Mouse (Mus musculus): ENCODE results near the gene Gsta2. TPM values are rescaled to one million over a fixed set of nuclear protein-coding genes. Genes with fewer than 3 reads are reported as not detected.

Gsta2 gene
- polyA plus RNA-seq (2014; fragmentation: Nextera tagmentation; extraction: Ambion mirVana): not detected in 2 replicates

GRCm38 (mm10) chr9:78355611-78356010 is at the start of gene Gsta2:
Gene Gsta2 (minus strand): TSS chr9:78355788.
- H3K36me3 ChIP-seq (ENCODE audit: control insufficient read depth, insufficient read depth, low read length): no peaks in the 10 kb centered on the region
- DNase-seq (ENCODE audit: low spot score): no peak
- H3K27ac ChIP-seq (ENCODE audit: low read depth, low read length): no peak within 1 kb of the TSS
- ATAC-seq (ENCODE audit: low FRiP score): no peak
- no peak within 1 kb of the TSS for H3K9ac ChIP-seq (ENCODE audit: low read depth, low read length)
- H3K27me3 ChIP-seq (ENCODE audit: control insufficient read depth, insufficient read depth, low read length): no peaks in the 10 kb centered on the region
- H3K4me3 ChIP-seq (ENCODE audit: low read depth, low read length): no peak within 1 kb of the TSS
- no peaks in the 10 kb centered on the region for H3K9me3 ChIP-seq (ENCODE audit: control insufficient read depth, low read length)
- no peak within 1 kb of the TSS for H3K4me2 ChIP-seq (replicated peaks; ENCODE audit: low read depth, low read length)
- WGBS: 90% methylated on average over 8 of the region's 8 CpGs
- H3K4me1 ChIP-seq (replicated peaks; ENCODE audit: control insufficient read depth, insufficient read depth, low read length): no peaks in the 10 kb centered on the region

- no peak overlapping the region for H3K4me2 ChIP-seq (replicated peaks; ENCODE audit: low read depth, low read length)
- H3K27ac ChIP-seq (ENCODE audit: low read depth, low read length): no peak overlapping the region
- no peak for ATAC-seq (ENCODE audit: low FRiP score)
- no peak overlapping the region for H3K4me3 ChIP-seq (ENCODE audit: low read depth, low read length)
- H3K27me3 ChIP-seq (ENCODE audit: control insufficient read depth, insufficient read depth, low read length): peaks cover 8% of the 10 kb centered on the region
- H3K9me3 ChIP-seq (ENCODE audit: control insufficient read depth, low read length): no peaks in the 10 kb centered on the region
- H3K4me1 ChIP-seq (replicated peaks; ENCODE audit: control insufficient read depth, insufficient read depth, low read length): no peaks in the 10 kb centered on the region
- no peaks in the 10 kb centered on the region for H3K36me3 ChIP-seq (ENCODE audit: control insufficient read depth, insufficient read depth, low read length)
- no peak for DNase-seq (ENCODE audit: low spot score)
- 87% methylated on average over 7 of the region's 7 CpGs for WGBS
- H3K9ac ChIP-seq (ENCODE audit: low read depth, low read length): no peak overlapping the region
Measured at GRCm38 (mm10) chr9:78401596-78401995, 46.0 kb upstream of the Gsta2 start.

DNA sequence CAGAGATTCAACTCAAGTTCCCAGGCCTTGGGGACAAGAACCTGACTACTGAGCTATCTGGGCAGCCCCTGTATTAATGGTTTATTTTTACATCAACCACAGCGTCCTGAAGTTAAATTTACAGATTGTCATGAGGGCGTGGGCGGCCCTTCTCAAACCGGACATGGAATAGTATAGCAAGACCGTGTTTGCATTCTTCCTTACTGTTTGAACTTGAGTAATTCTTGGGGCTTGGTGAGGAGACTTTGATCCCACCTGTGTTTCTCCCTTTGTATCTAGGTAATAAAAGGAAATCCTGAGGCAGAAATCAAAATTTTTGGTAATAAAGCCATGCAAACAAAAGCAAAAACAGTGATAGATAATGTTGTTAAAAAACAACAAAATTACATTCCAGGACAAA is 45.0 kb upstream of the Gsta2 start:
- Histone ChIP-seq H3K27me3 (ENCODE audit: control insufficient read depth, insufficient read depth, low read length) (peaks cover 18% of the 10 kb centered on the region), H3K4me2 (replicated peaks; ENCODE audit: low read depth, low read length) (no peak overlapping the region), H3K27ac (ENCODE audit: low read depth, low read length) (no peak overlapping the region), H3K4me1 (replicated peaks; ENCODE audit: control insufficient read depth, insufficient read depth, low read length) (0 out of 2 replicates have a peak, but pooled peaks cover 2% of the 10 kb centered on the region), H3K36me3 (ENCODE audit: control insufficient read depth, insufficient read depth, low read length) (no peaks in the 10 kb centered on the region), H3K9ac (ENCODE audit: low read depth, low read length) (no peak overlapping the region), H3K4me3 (ENCODE audit: low read depth, low read length) (no peak overlapping the region), H3K9me3 (ENCODE audit: control insufficient read depth, low read length) (no peaks in the 10 kb centered on the region)
- WGBS: 93% methylated on average over 5 of the region's 5 CpGs
- DNase-seq (ENCODE audit: low spot score): no peak
- no peak for ATAC-seq (ENCODE audit: low FRiP score)

DNA sequence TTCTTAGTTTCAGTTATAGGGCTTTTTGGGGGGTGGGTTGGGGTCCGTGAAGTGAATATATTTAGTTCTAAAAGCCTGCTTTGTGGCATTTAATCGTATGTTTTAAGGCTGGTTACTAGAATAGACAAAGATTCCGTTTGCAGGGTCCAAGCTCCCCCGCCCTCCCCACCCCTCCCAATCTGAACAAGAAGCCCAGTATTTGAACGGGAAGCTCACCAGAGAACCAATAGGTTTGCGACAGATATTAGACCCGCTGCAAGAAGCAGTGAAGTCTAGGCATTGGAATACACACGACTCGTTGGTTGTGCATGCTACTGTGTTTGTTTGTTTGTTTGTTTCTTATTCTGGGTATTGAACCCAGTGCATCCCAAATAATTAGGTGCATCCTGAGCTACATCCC is 40.9 kb upstream of the Gsta2 start:
- no peak for ATAC-seq (ENCODE audit: low FRiP score)
- Histone ChIP-seq H3K4me1 (replicated peaks; ENCODE audit: control insufficient read depth, insufficient read depth, low read length) (0 out of 2 replicates have a peak, but pooled peaks cover 2% of the 10 kb centered on the region), H3K36me3 (ENCODE audit: control insufficient read depth, insufficient read depth, low read length) (no peaks in the 10 kb centered on the region), H3K4me3 (ENCODE audit: low read depth, low read length) (no peak overlapping the region), H3K9ac (ENCODE audit: low read depth, low read length) (no peak overlapping the region), H3K27me3 (ENCODE audit: control insufficient read depth, insufficient read depth, low read length) (peaks cover 35% of the 10 kb centered on the region), H3K4me2 (replicated peaks; ENCODE audit: low read depth, low read length) (no peak overlapping the region), H3K27ac (ENCODE audit: low read depth, low read length) (no peak overlapping the region), H3K9me3 (ENCODE audit: control insufficient read depth, low read length) (no peaks in the 10 kb centered on the region)
- no peak for DNase-seq (ENCODE audit: low spot score)
- WGBS: 67% methylated on average over 9 of the region's 9 CpGs

GRCm38 (mm10) chr9:78395630-78396351 is 40.2 kb upstream of the Gsta2 start, which contains the start of gene Ddx43:
Gene Ddx43 (plus strand): TSS chr9:78395777.
- H3K9ac ChIP-seq (ENCODE audit: low read depth, low read length): no peak within 1 kb of the TSS
- H3K4me1 ChIP-seq (replicated peaks; ENCODE audit: control insufficient read depth, insufficient read depth, low read length): 0 out of 2 replicates have a peak, but pooled peaks cover 2% of the 10 kb centered on the region
- H3K4me2 ChIP-seq (replicated peaks; ENCODE audit: low read depth, low read length): peak within 1 kb of the TSS; percentile 37
- ATAC-seq (ENCODE audit: low FRiP score) (peak; percentile 98), DNase-seq (ENCODE audit: low spot score) (peak; percentile 85)
- no peaks in the 10 kb centered on the region for H3K9me3 ChIP-seq (ENCODE audit: control insufficient read depth, low read length)
- 3% methylated on average over 74 of the region's 93 CpGs for WGBS
- no peaks in the 10 kb centered on the region for H3K36me3 ChIP-seq (ENCODE audit: control insufficient read depth, insufficient read depth, low read length)
- H3K27me3 ChIP-seq (ENCODE audit: control insufficient read depth, insufficient read depth, low read length): peaks cover 35% of the 10 kb centered on the region
- H3K4me3 ChIP-seq (ENCODE audit: low read depth, low read length): peak within 1 kb of the TSS; percentile 17
- H3K27ac ChIP-seq (ENCODE audit: low read depth, low read length): no peak within 1 kb of the TSS

DNA sequence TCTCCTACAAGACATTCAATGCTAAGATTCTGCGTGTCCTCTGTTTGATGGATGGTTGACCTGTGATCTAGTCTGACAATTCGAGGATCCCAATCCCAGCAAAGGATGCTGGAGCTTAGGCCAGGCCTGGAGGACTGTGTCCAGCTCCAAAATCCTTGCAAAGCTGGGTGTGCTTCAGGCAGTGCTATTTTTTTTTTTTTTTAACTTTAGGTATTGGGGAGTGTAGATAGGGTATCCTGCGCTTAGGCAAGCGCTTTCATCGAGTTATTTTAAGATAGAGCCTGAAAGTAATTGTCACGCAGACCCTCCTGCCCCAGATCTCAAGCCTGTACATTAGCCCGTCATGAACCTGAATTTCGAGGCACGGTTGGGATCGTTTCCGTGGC is 39.6 kb upstream of the Gsta2 start:
- H3K27ac ChIP-seq (ENCODE audit: low read depth, low read length): no peak overlapping the region
- H3K4me1 ChIP-seq (replicated peaks; ENCODE audit: control insufficient read depth, insufficient read depth, low read length): 0 out of 2 replicates have a peak, but pooled peaks cover 2% of the 10 kb centered on the region
- peak overlapping the region; percentile 17 for H3K4me3 ChIP-seq (ENCODE audit: low read depth, low read length)
- WGBS: 39% methylated on average over 11 of the region's 11 CpGs
- ATAC-seq (ENCODE audit: low FRiP score): no peak
- H3K9me3 ChIP-seq (ENCODE audit: control insufficient read depth, low read length): no peaks in the 10 kb centered on the region
- H3K9ac ChIP-seq (ENCODE audit: low read depth, low read length): no peak overlapping the region
- H3K4me2 ChIP-seq (replicated peaks; ENCODE audit: low read depth, low read length): peak overlapping the region; percentile 37
- no peak for DNase-seq (ENCODE audit: low spot score)
- H3K27me3 ChIP-seq (ENCODE audit: control insufficient read depth, insufficient read depth, low read length): peaks cover 35% of the 10 kb centered on the region
- H3K36me3 ChIP-seq (ENCODE audit: control insufficient read depth, insufficient read depth, low read length): no peaks in the 10 kb centered on the region

DNA sequence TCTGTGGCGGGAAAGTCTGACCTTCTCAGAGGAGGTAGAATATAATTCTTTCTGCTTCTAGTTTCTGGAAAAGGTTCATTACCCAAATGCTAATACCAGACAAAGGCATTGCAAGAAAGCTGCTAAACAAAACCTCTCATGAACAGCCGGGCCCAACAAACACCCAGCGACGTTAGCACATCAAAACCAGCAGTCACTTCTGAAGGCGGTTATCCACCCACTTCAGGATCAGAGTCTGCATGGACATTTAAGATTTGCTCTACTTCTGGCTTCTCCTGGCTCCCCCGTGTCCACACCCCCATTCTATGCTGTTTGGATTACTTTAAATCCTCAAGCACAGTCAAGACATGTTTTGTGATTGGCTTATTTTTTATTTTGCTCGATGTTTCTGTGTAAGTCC is 39.0 kb upstream of the Gsta2 start:
- no peak overlapping the region for H3K27ac ChIP-seq (ENCODE audit: low read depth, low read length)
- H3K4me1 ChIP-seq (replicated peaks; ENCODE audit: control insufficient read depth, insufficient read depth, low read length): 0 out of 2 replicates have a peak, but pooled peaks cover 2% of the 10 kb centered on the region
- H3K9ac ChIP-seq (ENCODE audit: low read depth, low read length): no peak overlapping the region
- H3K27me3 ChIP-seq (ENCODE audit: control insufficient read depth, insufficient read depth, low read length): peaks cover 35% of the 10 kb centered on the region
- WGBS: 69% methylated on average over 7 of the region's 7 CpGs
- ATAC-seq (ENCODE audit: low FRiP score) (no peak), DNase-seq (ENCODE audit: low spot score) (no peak)
- H3K4me2 ChIP-seq (replicated peaks; ENCODE audit: low read depth, low read length): no peak overlapping the region
- H3K9me3 ChIP-seq (ENCODE audit: control insufficient read depth, low read length): no peaks in the 10 kb centered on the region
- H3K36me3 ChIP-seq (ENCODE audit: control insufficient read depth, insufficient read depth, low read length): no peaks in the 10 kb centered on the region
- H3K4me3 ChIP-seq (ENCODE audit: low read depth, low read length): no peak overlapping the region

DNA sequence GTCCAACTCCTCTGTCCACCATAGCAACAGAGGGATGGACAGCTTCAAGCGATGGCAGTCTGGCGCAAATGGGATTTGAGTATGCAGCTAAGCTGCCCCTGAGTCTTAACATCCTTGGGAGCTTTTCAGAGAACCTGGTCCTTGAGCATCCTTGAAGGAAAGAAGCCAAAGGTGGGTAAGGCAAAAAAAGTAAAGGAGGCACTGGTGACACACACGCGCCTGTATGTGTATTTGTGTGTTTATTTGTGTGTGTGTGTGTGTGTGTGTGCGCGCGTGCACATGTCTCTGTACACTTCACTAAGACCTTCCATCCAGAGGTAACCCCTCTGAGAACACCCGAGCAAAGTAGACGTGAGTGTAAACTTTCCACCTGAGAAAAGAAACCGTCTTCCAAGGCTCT is 38.2 kb upstream of the Gsta2 start:
- H3K4me2 ChIP-seq (replicated peaks; ENCODE audit: low read depth, low read length): no peak overlapping the region
- 91% methylated on average over 10 of the region's 10 CpGs for WGBS
- H3K27ac ChIP-seq (ENCODE audit: low read depth, low read length): no peak overlapping the region
- no peaks in the 10 kb centered on the region for H3K36me3 ChIP-seq (ENCODE audit: control insufficient read depth, insufficient read depth, low read length)
- H3K4me1 ChIP-seq (replicated peaks; ENCODE audit: control insufficient read depth, insufficient read depth, low read length): 0 out of 2 replicates have a peak, but pooled peaks cover 2% of the 10 kb centered on the region
- H3K9ac ChIP-seq (ENCODE audit: low read depth, low read length): no peak overlapping the region
- H3K27me3 ChIP-seq (ENCODE audit: control insufficient read depth, insufficient read depth, low read length): peaks cover 35% of the 10 kb centered on the region
- ATAC-seq (ENCODE audit: low FRiP score) (no peak), DNase-seq (ENCODE audit: low spot score) (no peak)
- no peak overlapping the region for H3K4me3 ChIP-seq (ENCODE audit: low read depth, low read length)
- H3K9me3 ChIP-seq (ENCODE audit: control insufficient read depth, low read length): no peaks in the 10 kb centered on the region

DNA sequence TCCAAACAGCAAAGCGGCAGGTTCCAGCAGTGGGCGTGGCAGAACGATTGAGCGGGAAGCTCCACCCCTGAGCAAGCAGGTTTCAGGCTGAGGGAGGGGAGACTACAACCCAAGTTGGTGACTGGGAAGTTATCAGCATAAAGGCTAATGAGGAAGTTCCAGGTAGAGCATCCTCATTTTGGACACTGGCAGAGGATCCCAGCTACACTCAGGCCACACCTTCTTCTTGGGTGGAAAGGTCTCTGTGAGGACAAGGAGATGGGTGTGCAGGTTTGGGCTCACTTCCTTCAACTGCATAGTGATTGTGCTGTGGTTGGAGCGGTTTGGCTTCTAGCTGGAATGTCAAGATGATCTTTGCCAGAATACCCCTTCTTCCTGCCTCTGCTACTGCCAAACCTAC is 34.4 kb upstream of the Gsta2 start:
- Histone ChIP-seq H3K9ac (ENCODE audit: low read depth, low read length) (no peak overlapping the region), H3K4me1 (replicated peaks; ENCODE audit: control insufficient read depth, insufficient read depth, low read length) (no peaks in the 10 kb centered on the region), H3K27ac (ENCODE audit: low read depth, low read length) (no peak overlapping the region), H3K36me3 (ENCODE audit: control insufficient read depth, insufficient read depth, low read length) (no peaks in the 10 kb centered on the region), H3K27me3 (ENCODE audit: control insufficient read depth, insufficient read depth, low read length) (peaks cover 12% of the 10 kb centered on the region), H3K4me2 (replicated peaks; ENCODE audit: low read depth, low read length) (no peak overlapping the region), H3K4me3 (ENCODE audit: low read depth, low read length) (no peak overlapping the region), H3K9me3 (ENCODE audit: control insufficient read depth, low read length) (no peaks in the 10 kb centered on the region)
- WGBS: 64% methylated on average over 5 of the region's 5 CpGs
- ATAC-seq (ENCODE audit: low FRiP score): no peak
- DNase-seq (ENCODE audit: low spot score): no peak

All from hindbrain, embryonic 11.5 days (tissue).